Mouse (Mus musculus) hematopoietic stem cell, adult 5-6 weeks (primary cell): ENCODE results near the gene Galns. TPM values are rescaled to one million over a fixed set of nuclear protein-coding genes. Genes with fewer than 3 reads are reported as not detected.
"Not testable (repeated sequence)": the region's sequence is repeated elsewhere in the genome, so short reads cannot be mapped to it uniquely, and the experiment has no call there.

Experiments used
- ATAC-seq, 2 experiments: fragments of 125-278 bp in 1 of 2; replicated peaks in 1 of 2; 2 replicates each; pipeline ENCODE4 v1.8.0; 2016 to 2017; ENCODE audit warnings: inconsistent platforms in 2 of 2, mild to moderate bottlenecking in 2 of 2, moderate number of reproducible peaks in 2 of 2, low read depth in 1 of 2, moderate TSS enrichment in 1 of 2; ENCODE audit not compliant: low FRiP score in 2 of 2, poor library complexity in 2 of 2, severe bottlenecking in 2 of 2, insufficient read depth in 1 of 2, low TSS enrichment in 1 of 2
- total RNA-seq: library from RNA; stranded (forward); fragments of 172-1452, 232-1000 nt; gene quantifications from 2 replicates; pipeline ENCODE4 v1.2.3, GENCODE M21; 2017

Gene Galns
- total RNA-seq, 1 experiment from 2014 or later, result 13.9 TPM

DNA sequence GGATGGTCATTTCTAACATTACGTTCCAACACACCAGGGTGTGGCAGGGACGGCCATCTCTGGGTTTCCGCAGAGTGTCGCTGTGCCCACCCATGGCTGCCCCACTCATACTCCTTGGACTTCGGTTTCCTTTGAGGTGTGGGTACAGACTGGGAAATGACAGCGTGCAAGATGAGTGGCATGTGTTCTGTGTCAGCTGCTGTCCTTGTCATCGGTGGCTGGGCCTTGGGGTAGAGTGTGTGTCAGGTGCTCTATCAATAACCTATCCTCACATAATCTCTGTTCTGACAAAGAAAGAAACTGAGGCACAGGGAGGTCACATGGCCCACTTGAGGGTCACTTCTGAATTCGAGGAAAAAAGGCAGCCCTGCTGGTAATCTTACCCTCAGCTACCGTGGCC, 26.0 kb upstream of the Galns start:
- ATAC-seq, result no peak

DNA sequence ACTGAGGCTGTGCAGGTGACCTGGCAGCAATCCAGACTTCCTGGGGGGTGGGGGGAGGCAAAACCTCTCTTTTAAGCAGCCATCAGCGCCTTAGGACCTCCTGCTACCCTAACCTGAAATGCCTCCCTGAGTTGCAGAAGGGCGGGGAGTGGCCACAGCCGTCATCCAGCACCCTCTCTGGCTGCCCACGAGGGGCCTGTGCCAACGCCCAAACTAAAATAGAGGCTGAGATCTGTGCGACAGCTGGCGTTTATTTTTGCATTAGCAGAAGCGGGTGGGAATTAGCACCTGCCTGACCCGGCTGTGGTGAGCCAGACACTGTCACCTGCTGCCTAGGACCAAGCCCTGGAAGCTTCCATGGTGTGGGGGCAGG, 25.5 kb upstream of the Galns start:
- no peak for ATAC-seq

DNA sequence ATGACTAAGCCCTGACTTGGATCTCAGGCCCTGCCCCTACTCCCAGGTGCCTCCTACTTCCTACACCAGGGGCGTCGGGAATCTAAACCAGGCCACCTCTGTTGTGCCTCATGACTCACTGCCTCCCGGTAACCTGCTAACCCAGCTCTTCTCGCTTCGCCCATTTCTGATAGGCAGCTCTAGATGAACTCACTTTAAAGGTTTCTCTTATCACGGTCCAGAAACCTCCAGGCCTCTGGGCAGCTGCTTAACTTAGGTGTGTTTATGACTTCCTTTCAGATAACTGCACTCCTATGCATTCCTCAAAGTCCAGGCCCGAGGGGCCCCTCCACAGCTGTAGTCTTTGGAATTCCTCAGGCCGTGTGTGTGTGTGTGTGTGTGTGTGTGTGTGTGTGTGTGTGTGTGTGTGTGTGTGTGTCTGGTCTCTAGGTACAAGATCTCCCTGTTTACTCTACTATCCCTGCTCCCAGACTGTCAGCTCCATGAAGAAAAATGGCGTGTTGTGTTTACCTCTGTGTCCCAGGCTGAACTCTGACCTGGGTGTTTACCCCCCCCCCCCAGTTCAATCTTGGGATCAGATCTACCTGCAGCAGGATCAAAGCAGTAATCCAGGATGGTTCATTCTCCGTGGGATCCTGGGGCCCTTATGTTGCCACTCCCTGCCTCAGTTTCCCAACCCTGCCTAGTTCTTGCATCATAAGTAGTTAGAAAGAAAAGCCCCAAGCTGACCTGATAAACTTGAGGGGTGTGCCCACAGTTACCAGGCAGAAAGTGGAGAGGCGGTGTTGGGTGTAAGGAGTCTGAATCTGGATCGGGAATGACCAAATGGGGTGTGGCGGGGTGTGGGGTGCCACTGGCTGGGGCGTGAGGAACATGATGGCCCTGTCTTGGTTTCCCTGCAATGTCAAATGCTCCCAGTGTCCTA, 24.9 kb upstream of the Galns start:
- no peak for ATAC-seq

DNA sequence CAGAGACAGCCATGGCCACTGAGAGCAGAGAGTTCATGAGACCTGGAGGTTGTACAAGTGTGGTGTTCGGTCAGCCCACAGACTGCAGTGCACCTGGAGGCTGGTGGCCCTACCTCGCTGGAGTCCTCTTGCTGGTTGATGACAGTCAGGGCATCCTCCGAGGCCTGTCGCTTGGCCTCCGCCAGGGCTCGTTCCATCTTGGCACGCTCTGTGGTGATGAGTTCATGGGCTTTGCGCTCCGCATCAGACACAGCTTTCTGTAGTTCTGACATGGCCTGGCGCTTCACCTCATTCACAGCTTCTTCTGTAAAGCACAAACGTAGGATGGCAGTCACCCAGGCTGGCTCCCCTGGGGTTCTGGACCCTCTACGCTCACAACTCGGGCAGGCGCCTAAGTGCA, 21.9 kb upstream of the Galns start:
- no peak for ATAC-seq

DNA sequence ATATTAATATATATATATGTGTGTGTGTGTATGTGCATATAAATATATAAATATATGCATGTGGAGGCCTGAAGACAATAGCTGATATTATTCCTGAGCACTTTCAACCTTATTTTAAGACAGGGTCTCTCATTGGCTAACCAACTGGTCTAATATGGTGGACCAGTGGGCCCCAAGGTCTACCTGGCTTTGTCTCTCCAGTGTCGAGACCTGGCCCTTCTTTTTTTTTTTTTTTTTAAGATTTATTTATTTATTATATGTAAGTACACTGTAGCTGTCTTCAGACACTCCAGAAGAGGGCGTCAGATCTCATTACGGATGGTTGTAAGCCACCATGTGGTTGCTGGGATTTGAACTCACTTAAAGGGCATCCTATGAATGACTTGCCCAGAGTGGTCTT, 20.9 kb upstream of the Galns start:
- ATAC-seq, result not testable (repeated sequence)

DNA sequence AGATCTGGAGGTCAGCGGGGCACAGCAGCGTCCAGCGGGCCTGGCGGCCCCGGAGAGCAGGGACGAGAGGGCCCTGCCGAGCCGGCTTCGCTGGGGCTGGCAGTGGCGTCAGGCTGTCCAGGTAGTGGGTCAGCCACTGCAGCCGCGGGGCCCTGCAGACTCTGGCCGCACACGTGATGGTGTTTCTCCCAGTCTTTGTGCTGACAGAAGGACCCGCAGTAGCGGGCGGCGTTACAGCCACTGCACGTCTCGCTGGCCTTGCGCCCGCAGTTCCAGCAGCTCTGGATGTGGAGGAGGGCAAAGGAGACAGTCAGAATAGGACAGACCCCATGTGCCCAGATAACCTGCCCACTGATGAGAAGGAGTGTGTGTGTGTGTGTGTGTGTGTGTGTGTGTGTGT, 19.4 kb upstream of the Galns start:
- ATAC-seq, result no peak

DNA sequence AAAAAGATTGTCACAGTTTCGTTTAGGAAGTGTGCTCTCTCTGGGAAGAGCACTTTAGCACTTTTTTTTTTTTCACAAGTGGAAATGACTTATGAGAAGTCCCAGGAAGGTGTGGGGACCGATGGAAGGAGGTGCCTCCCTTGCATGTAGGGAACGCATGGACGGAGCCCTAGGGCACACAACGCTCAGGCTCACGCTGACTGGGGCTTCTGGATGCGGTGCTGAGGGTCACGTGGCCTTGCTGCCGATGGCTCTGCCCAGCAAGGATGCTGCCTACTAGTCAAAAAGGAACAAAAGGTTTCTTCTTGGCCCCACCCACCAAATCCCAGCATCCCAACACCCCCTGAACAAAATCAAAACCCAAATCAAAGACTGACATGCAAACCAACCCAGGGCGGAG, 18.1 kb upstream of the Galns start:
- ATAC-seq, result no peak

DNA sequence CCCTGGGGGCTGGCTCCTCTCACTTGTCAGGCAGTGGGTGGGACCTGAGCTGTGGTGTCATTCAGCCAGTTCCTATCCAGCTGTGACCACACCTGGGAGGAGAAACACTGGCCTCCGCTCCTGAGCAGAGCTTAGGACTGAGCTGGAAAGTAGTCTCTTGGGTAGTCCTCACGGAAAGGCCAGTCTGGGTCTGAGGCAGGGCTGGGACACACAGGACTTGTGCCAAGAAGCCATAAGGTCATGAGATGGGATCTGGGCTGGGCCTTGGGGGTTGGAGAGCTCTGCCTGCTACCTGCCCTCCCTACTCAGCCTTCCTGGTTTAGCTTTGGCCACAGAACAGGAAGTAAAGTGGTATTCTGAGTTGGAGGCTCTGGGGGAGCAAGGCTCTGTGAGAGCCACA, 15.6 kb upstream of the Galns start:
- peak in 1 of 2 experiments; percentile 54; a peak in 2 of 4 replicates for ATAC-seq

DNA sequence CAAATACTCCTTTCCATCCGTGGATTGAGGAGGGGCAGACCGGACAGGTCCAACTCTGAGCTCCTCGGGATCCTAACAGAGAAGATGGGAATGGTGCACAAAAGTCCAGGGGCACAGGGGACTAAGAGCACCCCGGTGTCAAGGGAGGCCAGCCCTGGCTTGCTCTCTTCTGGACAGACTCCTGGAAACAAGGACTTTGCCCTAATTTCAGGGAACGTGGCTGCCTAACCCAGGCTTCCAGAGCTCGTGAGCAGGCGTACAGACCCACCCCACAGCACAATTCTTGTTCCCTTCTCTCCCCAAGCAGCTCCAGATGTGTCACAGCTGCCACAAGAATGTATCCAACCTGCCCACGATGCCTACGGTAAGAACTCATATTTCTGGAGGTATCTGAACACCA, 14.5 kb upstream of the Galns start:
- no peak for ATAC-seq

DNA sequence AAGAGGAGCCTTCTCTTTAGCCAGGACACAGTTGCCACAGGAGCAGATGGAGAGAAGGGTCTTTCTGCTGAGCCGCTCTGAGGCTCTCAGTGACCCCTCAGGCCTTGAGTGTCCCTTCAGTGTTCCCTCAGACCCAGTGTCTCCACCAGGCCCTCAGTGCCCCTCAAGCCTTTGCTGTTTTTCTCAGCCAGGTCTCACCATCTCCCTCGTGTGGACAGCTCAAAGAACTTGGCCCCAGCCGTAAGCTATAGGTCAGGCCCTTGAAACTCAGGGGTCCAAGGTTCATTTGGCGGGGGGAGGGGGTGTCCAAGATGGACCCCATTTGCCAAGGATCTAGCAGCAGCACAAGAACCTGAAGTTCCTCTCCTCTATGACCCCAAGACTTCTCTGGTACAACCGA, 13.4 kb upstream of the Galns start:
- ATAC-seq, result no peak

DNA sequence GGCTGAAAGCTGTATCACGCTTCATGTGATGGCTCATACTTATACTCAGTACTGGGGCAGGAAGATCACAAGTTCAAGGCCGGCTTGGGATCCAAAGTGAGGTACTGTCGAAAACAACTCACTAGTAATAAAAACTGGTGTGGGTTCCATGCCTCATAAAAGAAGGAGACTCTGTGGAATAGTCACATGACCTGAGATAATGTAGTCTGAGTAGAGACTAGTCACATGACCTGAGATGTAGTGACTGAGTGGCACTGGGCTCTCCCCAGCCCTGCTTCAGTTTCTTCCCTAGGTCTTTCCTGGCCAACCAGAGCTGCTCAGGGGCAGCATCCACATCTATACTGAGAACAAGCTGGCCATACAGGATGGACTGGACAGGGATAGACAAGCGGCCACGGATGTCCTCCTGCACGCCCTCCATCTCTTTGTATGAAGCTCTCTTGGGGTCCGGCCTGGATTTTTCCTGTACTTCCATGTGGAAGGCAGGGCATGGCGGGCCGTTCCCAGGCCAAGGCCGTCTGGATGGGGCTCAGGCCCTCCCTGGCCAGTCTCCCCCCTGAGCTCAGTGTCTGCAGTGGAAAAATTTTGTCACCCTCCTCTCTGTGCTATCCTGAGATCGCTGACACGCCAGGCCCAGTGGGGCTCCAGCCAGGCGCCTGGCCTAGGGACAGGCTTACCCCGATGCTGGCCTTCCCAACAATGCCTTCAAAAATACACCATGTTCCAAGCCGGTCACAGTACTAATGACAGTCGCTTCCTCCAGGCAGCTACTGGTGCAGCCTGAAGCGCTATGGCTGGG, 12.8 kb upstream of the Galns start:
- ATAC-seq, result no peak

DNA sequence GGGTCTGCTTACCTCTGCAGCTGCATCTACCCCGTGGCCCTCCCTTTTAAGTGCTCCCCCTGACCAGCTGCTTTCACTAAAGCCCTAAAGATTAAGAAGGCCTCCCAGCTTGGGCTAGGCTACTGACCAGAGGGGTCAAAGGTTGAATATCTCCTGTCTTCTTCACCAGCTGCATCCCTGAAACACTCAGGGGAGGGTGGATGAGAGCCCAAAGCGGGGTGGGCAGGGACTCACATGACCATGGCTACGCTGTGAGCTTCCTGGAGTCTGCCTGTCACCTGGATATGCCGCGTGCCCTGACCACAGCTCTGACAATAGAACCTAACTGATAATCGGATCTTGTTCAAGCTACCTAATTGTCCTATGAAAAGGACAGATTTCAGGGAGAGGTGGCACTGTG, 11.5 kb upstream of the Galns start, which contains the start of gene Pabpn1l:
Pabpn1l (minus strand) TSS at position 13 of the 400 bp plus-strand sequence.
- ATAC-seq, result no peak

DNA sequence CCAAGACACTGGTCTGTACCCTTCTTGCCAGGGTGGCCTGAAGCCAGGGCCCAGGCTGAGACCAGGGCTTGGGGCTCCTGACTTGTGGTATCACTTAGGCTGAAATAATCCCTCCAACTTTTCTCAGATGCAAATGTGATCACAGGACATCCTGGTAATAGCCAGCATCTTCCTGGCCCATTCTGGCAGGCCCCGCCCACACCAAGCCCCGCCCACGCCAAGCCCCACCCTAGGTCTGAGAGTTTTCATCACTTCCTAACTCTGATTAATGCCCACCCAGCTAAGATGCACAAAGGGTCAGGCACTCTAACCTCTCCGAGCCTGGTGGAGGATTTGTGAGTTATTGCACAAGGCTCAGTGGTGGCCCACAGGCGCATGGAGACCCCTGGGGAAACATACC, 9.2 kb upstream of the Galns start:
- ATAC-seq, result no peak

DNA sequence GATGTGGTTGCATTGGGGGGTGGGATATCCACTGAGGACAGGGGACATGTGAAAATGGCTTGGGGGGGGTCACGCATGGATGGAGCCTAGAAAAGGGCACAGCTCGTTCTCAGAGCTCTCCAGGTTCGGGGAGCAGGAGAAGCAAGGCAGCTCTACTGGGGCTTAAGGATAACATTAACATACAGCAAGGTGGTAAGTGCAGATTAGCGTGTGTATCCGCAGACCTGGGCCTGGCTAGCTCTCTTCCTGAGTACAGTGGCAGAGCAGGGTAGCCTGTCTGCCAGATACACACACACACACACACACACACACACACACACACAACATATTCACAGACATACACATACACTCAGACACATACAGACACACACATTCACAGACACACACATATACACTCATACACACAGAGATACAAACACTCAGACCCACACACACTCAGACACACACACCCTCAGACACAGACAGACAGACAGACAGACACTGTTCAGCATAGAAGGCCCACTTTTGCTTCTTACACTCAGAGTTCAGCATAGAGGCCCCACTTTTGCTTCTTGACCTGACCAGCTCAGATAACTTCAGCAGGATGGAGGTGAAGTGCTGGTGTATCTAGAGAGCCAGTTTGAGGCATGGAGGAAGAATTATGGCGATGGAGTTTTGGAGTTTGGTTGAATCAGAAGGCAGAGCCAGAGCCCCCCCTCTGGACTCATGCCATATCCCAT, 7.6 kb upstream of the Galns start:
- ATAC-seq, result no peak

DNA sequence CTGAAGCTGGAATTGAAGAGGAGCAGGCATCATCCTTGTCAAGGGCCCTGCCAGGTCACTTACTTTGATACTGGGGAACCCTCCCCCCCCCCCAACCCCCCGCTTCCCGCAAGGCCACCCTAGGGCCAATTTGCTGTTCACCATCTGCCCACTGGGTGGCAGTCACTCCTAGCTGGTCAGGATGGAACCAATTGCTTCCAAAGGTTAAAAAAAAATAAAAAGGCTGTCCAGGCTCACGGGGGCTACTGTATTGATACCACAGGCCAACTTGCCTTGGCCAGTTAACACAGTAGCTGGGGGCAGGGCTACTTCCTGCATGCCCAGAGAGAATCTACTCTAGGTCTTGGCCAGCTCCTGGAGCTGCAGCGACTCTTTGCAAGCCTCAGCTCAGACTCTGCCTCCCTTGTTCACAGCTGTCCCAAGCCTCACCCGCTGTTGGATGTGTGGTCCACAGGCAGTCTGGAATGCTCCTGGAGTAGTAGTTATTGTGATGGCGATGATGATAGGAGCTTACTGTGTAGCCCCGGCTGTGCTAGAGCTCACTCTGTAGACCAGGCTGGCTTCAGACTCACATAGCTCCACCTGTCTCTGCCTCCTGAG, 6.8 kb upstream of the Galns start:
- peak; percentile 68; a peak in 3 of 4 replicates for ATAC-seq

DNA sequence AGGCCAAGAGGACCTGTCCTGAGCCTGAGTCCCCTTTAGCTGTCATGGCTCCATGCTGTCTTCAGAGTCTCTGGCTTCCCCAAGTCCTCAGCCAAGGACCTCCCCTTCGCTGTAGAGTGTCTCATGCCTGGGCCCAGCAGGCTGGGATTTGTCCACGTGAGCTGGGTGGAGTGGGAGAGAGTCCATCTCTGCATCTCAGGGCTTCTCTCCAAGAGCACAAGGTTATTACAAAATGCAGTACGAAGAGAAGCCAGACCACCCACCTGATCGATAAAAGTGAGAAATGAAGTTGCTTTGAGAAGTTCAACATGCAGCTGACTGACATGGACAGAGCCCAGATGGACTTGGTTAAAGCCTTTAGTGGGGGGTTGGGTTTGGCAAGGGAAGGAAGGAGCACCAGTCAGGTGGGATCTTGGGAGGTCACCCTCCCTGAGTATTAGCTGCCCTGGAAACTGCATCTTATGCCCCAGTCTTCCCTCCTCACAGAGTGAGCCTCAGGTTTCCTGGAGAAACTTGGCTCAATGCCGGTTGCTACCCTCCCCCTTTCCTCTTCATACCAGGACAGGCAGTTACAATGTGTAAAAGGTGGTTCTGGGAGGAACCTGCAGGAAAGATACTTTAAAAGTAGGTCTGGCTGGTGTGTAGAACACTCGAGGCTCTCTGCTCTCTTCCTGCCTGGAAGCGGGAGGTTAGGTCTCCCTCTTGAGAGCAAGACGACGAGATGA, 5.1 kb upstream of the Galns start:
- no peak for ATAC-seq
